Mouse (Mus musculus): ENCODE data around the gene Coq10a.

Gene Coq10a

GRCm38 (mm10) chr10:128368402-128369217, at the start of gene Coq10a:
Gene Coq10a, minus strand, starts transcription at chr10:128368997.
- in situ Hi-C loops (cut with MboI), result no loop called here

GRCm38 (mm10) chr10:128414848-128415247, 46.1 kb upstream of the Coq10a start:
- in situ Hi-C loops (cut with MboI), result no loop called here

- in situ Hi-C loops (cut with MboI), result no loop called here
These were observed 44.3 kb upstream of the Coq10a start for GRCm38 (mm10) chr10:128413076-128413475.

GRCm38 (mm10) chr10:128412558-128412957, 43.8 kb upstream of the Coq10a start:
- in situ Hi-C loops (cut with MboI), result no loop called here

- in situ Hi-C loops (cut with MboI), result no loop called here
These were observed 43.2 kb upstream of the Coq10a start for GRCm38 (mm10) chr10:128412055-128412381.

GRCm38 (mm10) chr10:128411211-128412054, 42.6 kb upstream of the Coq10a start, which contains the start of the genes Nabp2 and Rnf41:
Gene Nabp2, minus strand, starts transcription at chr10:128411492.
Gene Rnf41, plus strand, starts transcription at chr10:128411657.
- in situ Hi-C loops (cut with MboI), result no loop called here

GRCm38 (mm10) chr10:128410560-128410845, 41.7 kb upstream of the Coq10a start:
- in situ Hi-C loops (cut with MboI), result no loop called here

GRCm38 (mm10) chr10:128409692-128410559, 41.1 kb upstream of the Coq10a start:
- in situ Hi-C loops (cut with MboI), result loop anchor here (5.0 kb wide), 1 partner anchor 32 kb away; no protein-coding TSS in a partner anchor

GRCm38 (mm10) chr10:128408591-128409535, 40.1 kb upstream of the Coq10a start:
- in situ Hi-C loops (cut with MboI), result loop anchor here (5.0 kb wide), 1 partner anchor 33 kb away; no protein-coding TSS in a partner anchor

- in situ Hi-C loops (cut with MboI), result no loop called here
These were observed 35.1 kb upstream of the Coq10a start for GRCm38 (mm10) chr10:128403931-128404330.

- in situ Hi-C loops (cut with MboI), result no loop called here
These were observed 32.8 kb upstream of the Coq10a start for GRCm38 (mm10) chr10:128401638-128402037.

GRCm38 (mm10) chr10:128401056-128401455, 32.3 kb upstream of the Coq10a start, which contains the start of gene Slc39a5:
Gene Slc39a5, minus strand, starts transcription at chr10:128401229.
- in situ Hi-C loops (cut with MboI), result no loop called here

GRCm38 (mm10) chr10:128400338-128400737, 31.5 kb upstream of the Coq10a start:
- in situ Hi-C loops (cut with MboI), result no loop called here

- in situ Hi-C loops (cut with MboI), result no loop called here
These were observed 28.7 kb upstream of the Coq10a start for GRCm38 (mm10) chr10:128397466-128397865.

- in situ Hi-C loops (cut with MboI), result no loop called here
These were observed 28.0 kb upstream of the Coq10a start for GRCm38 (mm10) chr10:128396716-128397264.

GRCm38 (mm10) chr10:128396017-128396673, 27.3 kb upstream of the Coq10a start:
- in situ Hi-C loops (cut with MboI), result no loop called here

- in situ Hi-C loops (cut with MboI), result no loop called here
These were observed 23.1 kb upstream of the Coq10a start for GRCm38 (mm10) chr10:128391850-128392249.

- in situ Hi-C loops (cut with MboI), result no loop called here
These were observed 21.6 kb upstream of the Coq10a start for GRCm38 (mm10) chr10:128390366-128390765.

- in situ Hi-C loops (cut with MboI), result no loop called here
These were observed 20.8 kb upstream of the Coq10a start for GRCm38 (mm10) chr10:128389570-128389969.

- in situ Hi-C loops (cut with MboI), result no loop called here
These were observed 20.1 kb upstream of the Coq10a start for GRCm38 (mm10) chr10:128388941-128389340.
